Mouse (Mus musculus): Measurements from ENCODE around the gene Hcn3. TPM values are rescaled to one million over a fixed set of nuclear protein-coding genes. Genes with fewer than 3 reads are reported as not detected.

The Hcn3 gene
- total and polyA plus RNA-seq, 3 experiments: 0.25 to 0.29 TPM; not detected in 1

GRCm38 (mm10) chr3:89183058-89183958 is 23.3 kb upstream of the Hcn3 start, which contains the start of gene Fam189b:
Fam189b (plus strand) TSS chr3:89183143.
- Histone ChIP-seq H3K27ac (peak within 1 kb of the TSS; percentile 67), H3K79me2 (replicated peaks; ENCODE audit: control insufficient read depth, insufficient read depth, low read length) (no peaks in the 10 kb centered on the region)

GRCm38 (mm10) chr3:89182531-89183057 is 22.6 kb upstream of the Hcn3 start:
- H3K4me1 ChIP-seq (ENCODE audit: control insufficient read depth, insufficient read depth, low read length): peaks cover 2% of the 10 kb centered on the region
- no peak for DNase-seq
- H3K27ac ChIP-seq: no peak overlapping the region
- intact Hi-C loops (cut with DNase I): no loop called here
- 45% methylated on average over 7 of the region's 7 CpGs for WGBS
- no peak overlapping the region for H3K9ac ChIP-seq (ENCODE audit: low read depth, low read length)
- no peaks in the 10 kb centered on the region for H3K79me2 ChIP-seq (replicated peaks; ENCODE audit: control insufficient read depth, insufficient read depth, low read length)
- H3K36me3 ChIP-seq (ENCODE audit: control insufficient read depth, insufficient read depth, low read length): no peaks in the 10 kb centered on the region; the same call in 1 of the 2 replicates
- H3K4me3 ChIP-seq: peak overlapping the region; percentile 77
- H3K27me3 ChIP-seq (ENCODE audit: control insufficient read depth, insufficient read depth, low read length): no peaks in the 10 kb centered on the region
- TF ChIP-seq EP300 (IDR thresholded peaks at IDR 0.05; ENCODE audit: insufficient read depth, low read depth, low read length): no peak
- no peak for TF ChIP-seq POLR2A (IDR thresholded peaks at IDR 0.05; ENCODE audit: insufficient read depth, low read depth, low read length)
- no peak for TF ChIP-seq CTCF (IDR thresholded peaks at IDR 0.05)

More at GRCm38 (mm10) chr3:89183058-89183958, 23.3 kb upstream of the Hcn3 start, which contains the start of gene Fam189b:
- WGBS: 10% methylated on average over 39 of the region's 39 CpGs
- TF ChIP-seq EP300 (IDR thresholded peaks at IDR 0.05; ENCODE audit: insufficient read depth, low read depth, low read length) (no peak), CTCF (IDR thresholded peaks at IDR 0.05) (no peak), POLR2A (IDR thresholded peaks at IDR 0.05; ENCODE audit: insufficient read depth, low read depth, low read length) (peak; percentile 85)
- peak within 1 kb of the TSS; percentile 77 for H3K4me3 ChIP-seq
- H3K36me3 ChIP-seq (ENCODE audit: control insufficient read depth, insufficient read depth, low read length): no peaks in the 10 kb centered on the region; the same call in 1 of the 2 replicates
- H3K9ac ChIP-seq (ENCODE audit: low read depth, low read length): peak within 1 kb of the TSS; percentile 61
- no peaks in the 10 kb centered on the region for H3K27me3 ChIP-seq (ENCODE audit: control insufficient read depth, insufficient read depth, low read length)
- intact Hi-C loops (cut with DNase I): no loop called here
- H3K4me1 ChIP-seq (ENCODE audit: control insufficient read depth, insufficient read depth, low read length): peaks cover under 1% of the 10 kb centered on the region
- DNase-seq: peak; percentile 85 to 87

- Histone ChIP-seq H3K9ac (ENCODE audit: low read depth, low read length) (no peak overlapping the region), H3K79me2 (replicated peaks; ENCODE audit: control insufficient read depth, insufficient read depth, low read length) (no peaks in the 10 kb centered on the region), H3K27ac (no peak overlapping the region), H3K4me1 (ENCODE audit: control insufficient read depth, insufficient read depth, low read length) (peaks cover 2% of the 10 kb centered on the region), H3K36me3 (ENCODE audit: control insufficient read depth, insufficient read depth, low read length) (no peaks in the 10 kb centered on the region; the same call in 1 of the 2 replicates), H3K4me3 (no peak overlapping the region), H3K27me3 (ENCODE audit: control insufficient read depth, insufficient read depth, low read length) (no peaks in the 10 kb centered on the region)
- WGBS: 91% methylated on average over 27 of the region's 27 CpGs
- TF ChIP-seq EP300 (IDR thresholded peaks at IDR 0.05; ENCODE audit: insufficient read depth, low read depth, low read length): no peak
- no peak for TF ChIP-seq POLR2A (IDR thresholded peaks at IDR 0.05; ENCODE audit: insufficient read depth, low read depth, low read length)
- no peak for TF ChIP-seq CTCF (IDR thresholded peaks at IDR 0.05)
- peak in 1 of 2 experiments; percentile 18 for DNase-seq
- intact Hi-C loops (cut with DNase I): no loop called here
Measured at GRCm38 (mm10) chr3:89181749-89182500, 21.9 kb upstream of the Hcn3 start.

GRCm38 (mm10) chr3:89179056-89179455 is 19.1 kb upstream of the Hcn3 start:
- DNase-seq: no peak
- H3K36me3 ChIP-seq (ENCODE audit: control insufficient read depth, insufficient read depth, low read length): no peaks in the 10 kb centered on the region; the same call in 1 of the 2 replicates
- TF ChIP-seq EP300 (IDR thresholded peaks at IDR 0.05; ENCODE audit: insufficient read depth, low read depth, low read length) (no peak), POLR2A (IDR thresholded peaks at IDR 0.05; ENCODE audit: insufficient read depth, low read depth, low read length) (no peak), CTCF (IDR thresholded peaks at IDR 0.05) (no peak)
- no peak overlapping the region for H3K4me3 ChIP-seq
- intact Hi-C loops (cut with DNase I): loop anchor here (10.0 kb wide), 1 partner anchor 624 kb away; the partner anchor contains the start of genes Lamtor2 and Ubqln4
- no peaks in the 10 kb centered on the region for H3K27me3 ChIP-seq (ENCODE audit: control insufficient read depth, insufficient read depth, low read length)
- 92% methylated on average over 11 of the region's 11 CpGs for WGBS
- no peak overlapping the region for H3K27ac ChIP-seq
- H3K4me1 ChIP-seq (ENCODE audit: control insufficient read depth, insufficient read depth, low read length): peaks cover 2% of the 10 kb centered on the region
- 0 out of 2 replicates have a peak overlapping the region, but pooled peaks have one; percentile 11 for H3K9ac ChIP-seq (ENCODE audit: low read depth, low read length)
- no peaks in the 10 kb centered on the region for H3K79me2 ChIP-seq (replicated peaks; ENCODE audit: control insufficient read depth, insufficient read depth, low read length)

- no peaks in the 10 kb centered on the region for H3K79me2 ChIP-seq (replicated peaks; ENCODE audit: control insufficient read depth, insufficient read depth, low read length)
- no peak for DNase-seq
- 4% methylated on average over 6 of the region's 6 CpGs for whole genome bisulfite sequencing
- peak overlapping the region; percentile 84 for H3K9ac ChIP-seq (ENCODE audit: low read depth, low read length)
- intact Hi-C loops (cut with DNase I): loop anchor here (10.0 kb wide), 1 partner anchor 623 kb away; the partner anchor contains the start of genes Lamtor2 and Ubqln4
- no peak for TF ChIP-seq POLR2A (IDR thresholded peaks at IDR 0.05; ENCODE audit: insufficient read depth, low read depth, low read length)
- H3K27ac ChIP-seq: peak overlapping the region; percentile 84
- H3K4me1 ChIP-seq (ENCODE audit: control insufficient read depth, insufficient read depth, low read length): peaks cover 2% of the 10 kb centered on the region
- H3K36me3 ChIP-seq (ENCODE audit: control insufficient read depth, insufficient read depth, low read length): no peaks in the 10 kb centered on the region; the same call in 1 of the 2 replicates
- H3K27me3 ChIP-seq (ENCODE audit: control insufficient read depth, insufficient read depth, low read length): no peaks in the 10 kb centered on the region
- H3K4me3 ChIP-seq: peak overlapping the region; percentile 86
Measured at GRCm38 (mm10) chr3:89178107-89178385, 18.1 kb upstream of the Hcn3 start.
